Mouse (Mus musculus): ENCODE measurements at regions not wholly inside any gene's neighbourhood (a gene's known extent, or its start where the extent isn't known, plus 50 kb on each side); places are given as distances from the start of the nearest gene placed in this dataset.

GRCm38 (mm10) chr12:45745697-45746096 lies 671.2 kb upstream of the Stxbp6 start:
- ATAC-seq (replicated peaks; ENCODE audit: poor library complexity) = no peak

DNA sequence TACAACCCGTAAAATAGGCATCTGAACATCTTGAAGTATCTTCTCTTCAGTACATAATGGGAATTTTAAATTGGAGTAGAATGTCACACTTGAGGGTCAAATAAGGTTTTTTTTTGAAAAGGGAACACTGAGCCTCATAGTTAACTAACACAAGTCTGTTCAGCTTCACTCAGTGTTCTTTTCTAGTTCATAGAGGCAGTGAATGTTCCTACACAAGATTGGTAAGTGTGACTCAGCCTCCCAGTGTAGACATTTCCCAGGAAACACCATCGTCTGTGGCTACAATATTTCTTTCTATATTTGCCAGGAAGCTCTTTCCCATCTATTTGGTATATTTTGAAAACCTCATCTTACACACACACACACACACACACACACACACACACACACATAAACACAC lies 670.1 kb upstream of the Stxbp6 start:
- no peak for ATAC-seq (replicated peaks; ENCODE audit: poor library complexity)

DNA sequence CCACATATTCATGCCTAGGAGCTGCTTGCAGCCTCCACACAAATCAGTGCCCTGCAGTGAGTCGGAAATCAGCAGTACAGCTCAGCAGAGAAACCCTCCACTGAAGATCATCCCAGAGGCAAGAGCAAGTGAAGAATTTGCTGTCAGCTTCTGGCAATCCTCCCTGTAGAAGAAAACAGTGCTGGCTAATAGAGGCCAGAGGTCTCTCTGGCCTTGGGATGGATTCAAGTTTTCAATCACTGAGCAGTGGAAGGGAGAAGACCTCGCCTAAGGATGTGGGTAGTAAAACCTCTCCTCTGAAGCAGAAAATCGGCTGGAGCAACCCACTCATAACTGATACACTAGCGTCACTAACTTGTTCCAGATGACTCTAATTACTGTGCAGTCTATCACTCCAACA lies 659.2 kb upstream of the Stxbp6 start:
- ATAC-seq (replicated peaks; ENCODE audit: poor library complexity) = no peak

DNA sequence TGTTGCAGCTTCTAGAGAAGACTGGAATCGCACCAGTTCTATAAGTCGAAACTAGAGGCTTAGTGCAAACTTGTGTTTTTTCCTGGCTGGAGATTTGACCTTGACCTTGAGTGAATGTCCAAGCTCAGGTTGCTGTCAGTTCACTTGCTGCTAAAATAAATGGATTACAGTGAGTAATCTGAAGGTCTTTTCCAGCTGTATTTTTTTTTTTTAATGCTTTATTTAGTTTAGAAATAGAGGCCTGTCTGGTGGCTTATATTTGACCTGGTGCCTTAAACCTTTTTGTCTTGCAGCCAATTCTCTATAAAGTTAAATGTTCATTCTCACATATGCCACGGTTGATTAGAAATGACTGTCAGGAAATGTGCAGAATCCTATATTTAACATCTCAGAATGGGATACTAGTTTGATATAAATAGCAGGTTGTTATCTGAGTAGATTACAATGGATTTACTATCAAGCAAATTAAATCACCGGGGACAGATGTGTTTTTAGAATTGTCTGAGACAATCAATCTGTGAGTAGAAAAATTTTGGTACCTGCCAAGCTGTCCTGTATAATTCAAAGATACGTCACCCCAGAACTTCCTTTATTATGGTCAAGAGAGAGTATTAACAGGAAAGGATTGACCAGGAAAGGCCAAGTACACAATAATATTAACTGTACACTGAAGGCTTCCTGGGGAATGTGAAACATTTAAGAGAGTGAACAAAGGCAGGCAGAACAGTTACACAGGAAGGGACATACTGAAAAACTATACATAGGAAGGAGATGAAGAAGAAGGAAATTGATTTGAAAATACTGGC lies 650.3 kb upstream of the Stxbp6 start:
- ATAC-seq (replicated peaks; ENCODE audit: poor library complexity) = no peak

GRCm38 (mm10) chr12:45711351-45711750 lies 636.8 kb upstream of the Stxbp6 start:
- ATAC-seq (replicated peaks; ENCODE audit: poor library complexity) = no peak

- no peak for ATAC-seq (replicated peaks; ENCODE audit: poor library complexity)
Observed at GRCm38 (mm10) chr12:45710766-45711165, 636.3 kb upstream of the Stxbp6 start.

- no peak for ATAC-seq (replicated peaks; ENCODE audit: poor library complexity)
Observed at GRCm38 (mm10) chr12:45689291-45689690, 614.8 kb upstream of the Stxbp6 start.

DNA sequence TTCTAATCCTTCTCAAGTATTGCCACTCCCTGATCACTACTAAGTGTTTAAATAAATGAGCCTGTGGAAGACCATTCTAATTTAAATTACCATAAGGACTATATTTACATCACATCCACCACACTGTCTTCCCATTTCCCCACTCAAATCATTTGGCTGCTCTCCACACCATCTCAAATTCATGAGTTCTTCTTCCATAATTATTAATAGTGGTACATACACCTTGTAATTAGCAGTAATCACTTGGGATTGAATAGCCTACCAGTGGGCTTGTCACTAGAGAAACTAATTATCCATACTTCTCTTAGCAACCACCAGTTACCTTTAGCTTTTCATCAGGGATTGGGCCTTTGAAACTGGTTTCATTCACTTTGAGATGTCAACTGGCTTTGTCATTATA lies 612.3 kb upstream of the Stxbp6 start:
- no peak for ATAC-seq (replicated peaks; ENCODE audit: poor library complexity)

GRCm38 (mm10) chr12:45672361-45672760 lies 597.9 kb upstream of the Stxbp6 start:
- no peak for ATAC-seq (replicated peaks; ENCODE audit: poor library complexity)

- no peak for ATAC-seq (replicated peaks; ENCODE audit: poor library complexity)
Observed at GRCm38 (mm10) chr12:45671554-45671948, 597.0 kb upstream of the Stxbp6 start.

DNA sequence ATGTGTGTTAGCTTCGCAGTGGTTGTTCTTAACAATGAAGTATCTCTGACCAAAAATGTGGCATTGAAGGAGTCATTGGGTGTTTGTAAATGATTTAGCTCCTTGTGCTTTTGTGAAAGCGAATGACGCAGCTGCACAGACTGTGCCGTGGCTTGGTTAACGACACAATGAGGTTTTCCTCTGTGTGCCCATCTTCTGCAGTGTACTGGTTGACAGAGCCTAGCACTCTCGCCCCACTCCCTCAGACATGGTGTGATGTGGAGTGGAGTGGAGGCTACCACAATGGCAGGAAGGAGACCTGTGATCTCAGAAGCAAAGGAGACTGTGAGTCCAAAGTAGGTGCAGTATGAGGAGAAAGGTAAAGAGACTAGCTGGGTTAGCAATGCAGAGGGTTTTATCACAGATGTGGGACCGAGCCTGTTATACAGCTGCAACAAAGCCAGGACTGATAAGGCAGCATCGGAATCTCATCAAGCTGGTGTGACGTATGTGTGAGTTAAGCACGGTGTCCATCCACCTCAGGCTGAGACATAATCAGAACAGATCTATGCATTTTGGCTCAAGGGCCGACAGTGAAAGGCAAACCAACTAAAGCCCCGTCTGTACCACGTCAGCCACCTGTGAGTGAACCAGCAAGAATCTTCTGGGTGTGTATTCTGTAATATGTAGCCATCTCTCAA lies 596.5 kb upstream of the Stxbp6 start:
- ATAC-seq (replicated peaks; ENCODE audit: poor library complexity) = no peak

GRCm38 (mm10) chr12:45670246-45670873 lies 595.9 kb upstream of the Stxbp6 start:
- ATAC-seq (replicated peaks; ENCODE audit: poor library complexity) = no peak

GRCm38 (mm10) chr12:45659612-45660011 lies 585.1 kb upstream of the Stxbp6 start:
- ATAC-seq (replicated peaks; ENCODE audit: poor library complexity) = no peak

GRCm38 (mm10) chr12:45656574-45656973 lies 582.1 kb upstream of the Stxbp6 start:
- no peak for ATAC-seq (replicated peaks; ENCODE audit: poor library complexity)

DNA sequence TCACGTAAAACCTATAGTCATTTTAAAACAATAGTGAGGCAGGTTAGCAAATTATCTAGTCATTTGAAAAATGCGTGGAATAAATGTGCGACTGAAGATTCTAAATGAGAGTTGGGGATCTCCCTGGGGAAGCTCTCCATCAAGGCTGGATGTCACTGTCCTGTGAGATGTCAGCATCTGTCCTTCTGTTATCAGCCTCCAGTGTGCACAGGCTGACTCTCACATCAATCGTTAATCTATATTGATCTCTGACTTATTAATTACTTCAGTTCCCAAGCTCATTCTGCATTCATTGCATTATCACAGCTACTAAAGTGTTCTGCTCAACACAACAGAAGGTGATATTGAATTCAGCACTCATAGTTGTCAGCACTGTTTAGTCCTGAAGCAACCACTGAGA lies 574.1 kb upstream of the Stxbp6 start:
- no peak for ATAC-seq (replicated peaks; ENCODE audit: poor library complexity)

DNA sequence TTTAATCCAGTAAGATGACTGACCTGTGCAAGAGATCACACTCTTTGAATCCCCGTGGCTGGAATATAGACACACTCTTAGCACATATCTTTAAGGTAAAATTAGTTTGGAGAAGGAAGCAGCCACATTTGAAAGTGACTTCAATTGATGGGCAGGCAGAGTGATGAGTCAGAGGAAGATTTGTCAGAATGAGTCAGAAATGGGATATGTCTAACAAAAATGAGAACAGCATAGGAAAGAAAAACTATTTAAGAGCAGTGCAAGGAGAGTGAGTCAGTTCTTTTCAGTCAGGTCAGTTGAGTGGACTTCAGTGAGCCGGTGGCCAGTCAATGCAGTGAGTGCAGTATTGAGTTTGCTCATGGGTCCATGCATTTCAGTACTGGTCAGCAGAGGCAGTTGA lies 569.7 kb upstream of the Stxbp6 start:
- no peak for ATAC-seq (replicated peaks; ENCODE audit: poor library complexity)

DNA sequence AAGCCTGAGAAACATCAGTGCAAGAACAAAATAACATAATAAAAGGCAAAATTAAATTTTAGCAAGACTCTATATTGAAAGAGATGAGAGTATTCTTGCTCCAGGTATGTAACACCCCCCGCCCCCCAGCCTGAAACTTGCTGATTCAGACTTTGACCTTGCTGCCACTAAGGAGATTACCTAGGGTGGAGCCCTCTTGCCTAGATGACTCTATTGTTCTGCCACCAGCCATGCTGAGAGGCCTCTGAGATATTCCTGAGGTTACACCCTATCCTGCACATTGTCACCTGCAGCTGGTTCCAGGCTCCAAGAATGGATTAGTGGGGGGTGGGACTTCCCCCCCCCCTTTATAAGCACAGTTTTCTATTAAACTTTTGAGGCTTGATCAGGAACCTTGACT lies 548.3 kb upstream of the Stxbp6 start:
- ATAC-seq (replicated peaks; ENCODE audit: poor library complexity) = no peak

GRCm38 (mm10) chr12:45620056-45620455 lies 545.5 kb upstream of the Stxbp6 start:
- ATAC-seq (replicated peaks; ENCODE audit: poor library complexity) = no peak

GRCm38 (mm10) chr12:45614509-45615150 lies 540.1 kb upstream of the Stxbp6 start:
- ATAC-seq (replicated peaks; ENCODE audit: poor library complexity) = no peak

DNA sequence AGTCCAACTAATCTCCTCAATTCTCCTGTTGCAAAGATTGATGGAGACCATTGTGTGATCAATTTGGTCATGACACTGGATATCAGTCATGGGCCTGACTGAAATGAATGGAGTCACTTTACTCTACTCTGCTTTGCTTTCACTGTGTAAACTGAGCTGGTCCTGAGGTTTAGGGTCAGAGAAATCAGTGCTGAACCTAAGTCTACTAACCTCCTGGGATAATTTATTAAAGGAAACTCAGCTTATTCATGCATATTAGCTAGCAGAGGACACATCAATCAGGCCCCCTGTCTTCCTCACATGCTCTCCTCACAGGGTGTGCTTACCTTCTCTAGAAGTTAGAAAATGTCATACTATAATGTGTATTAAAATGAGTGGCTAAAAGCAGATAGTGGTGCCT lies 539.6 kb upstream of the Stxbp6 start:
- ATAC-seq (replicated peaks; ENCODE audit: poor library complexity) = no peak

- ATAC-seq (replicated peaks; ENCODE audit: poor library complexity) = no peak
Observed at GRCm38 (mm10) chr12:45599443-45599842, 524.9 kb upstream of the Stxbp6 start.

Data from megakaryocyte progenitor cell, adult 5-6 weeks (primary cell).